Mouse (Mus musculus): ENCODE measurements around the gene Sema5b.

DNA sequence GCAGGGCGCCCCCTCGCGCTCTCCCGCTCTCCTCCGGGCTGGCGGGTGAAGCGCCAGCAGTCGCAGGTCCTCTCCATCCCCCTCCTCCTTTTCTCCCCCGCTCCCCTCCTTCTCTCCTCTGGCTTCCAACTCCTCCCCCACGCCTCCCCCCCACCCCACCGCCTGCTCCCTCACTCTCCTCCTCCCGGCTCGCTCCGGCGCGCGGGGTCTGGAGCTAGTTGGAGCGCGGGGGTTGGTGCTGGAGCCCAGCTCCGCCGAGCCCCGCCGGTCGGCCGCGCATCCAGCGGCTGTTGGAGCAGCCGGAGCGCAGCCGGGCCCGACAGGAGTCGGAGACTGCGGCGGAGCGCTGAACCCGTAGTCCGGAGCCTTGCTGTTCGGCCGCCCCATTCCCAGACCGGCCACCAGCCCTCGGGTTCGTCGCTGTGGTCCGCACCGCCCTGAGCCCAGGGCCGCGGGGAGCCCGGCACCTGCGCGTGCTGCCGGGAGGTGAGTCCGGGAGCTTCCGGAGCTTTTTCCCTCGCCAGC is at the start of gene Sema5b:
- TF ChIP-seq CTCF (IDR thresholded peaks at IDR 0.05; ENCODE audit: low read depth): no peak; the same call in 1 of the 2 replicates
- TF ChIP-seq EP300 (IDR thresholded peaks at IDR 0.05; ENCODE audit: low read depth): no peak
